Mouse (Mus musculus): ENCODE data around the gene Mpeg1. TPM values are rescaled to one million over a fixed set of nuclear protein-coding genes. Genes with fewer than 3 reads are reported as not detected.

The Mpeg1 gene
- 0.06 TPM for polyA plus RNA-seq (2012; fragmentation: generic; extraction: Trizol)

GRCm38 (mm10) chr19:12460282-12461249, at the start of gene Mpeg1:
Mpeg1 (plus strand) TSS chr19:12460779.
- H3K79me2 ChIP-seq (ENCODE audit: control insufficient read depth, insufficient read depth): no peaks in the 10 kb centered on the region
- TF ChIP-seq SRF (IDR thresholded peaks at IDR 0.05; ENCODE audit: control insufficient read depth, insufficient read length, low read depth) (no peak), E2F4 (IDR thresholded peaks at IDR 0.05; ENCODE audit: insufficient read depth) (no peak), USF1 (IDR thresholded peaks at IDR 0.05; ENCODE audit: low read depth) (no peak), POLR2AphosphoS2 (IDR thresholded peaks at IDR 0.05; ENCODE audit: insufficient read length, low read depth) (no peak), MYOD1 (IDR thresholded peaks at IDR 0.05; ENCODE audit: control insufficient read depth in 1 of 3, insufficient read length in 2 of 3, low read depth in 2 of 3) (no peak), TCF3 (IDR thresholded peaks at IDR 0.05; ENCODE audit: insufficient read length, low read depth) (no peak), REST (IDR thresholded peaks at IDR 0.05; ENCODE audit: insufficient read depth, insufficient read length) (no peak)
- H3K4me2 ChIP-seq (ENCODE audit: low read depth): no peak within 1 kb of the TSS
- no peak within 1 kb of the TSS for H3ac ChIP-seq (ENCODE audit: control insufficient read depth, insufficient read length)
- no peak within 1 kb of the TSS for H3K4me3 ChIP-seq
- no peaks in the 10 kb centered on the region for H3K36me3 ChIP-seq (ENCODE audit: control insufficient read depth, insufficient read depth)
- no peaks in the 10 kb centered on the region for H3K27me3 ChIP-seq (ENCODE audit: control insufficient read depth, insufficient read depth, insufficient read length)

GRCm38 (mm10) chr19:12413737-12414136, 46.8 kb upstream of the Mpeg1 start:
- no peak for TF ChIP-seq USF1 (IDR thresholded peaks at IDR 0.05; ENCODE audit: low read depth)
- no peak for TF ChIP-seq CEBPB (IDR thresholded peaks at IDR 0.05; ENCODE audit: insufficient read depth, poor library complexity, severe bottlenecking)
- no peak for TF ChIP-seq MYOG (IDR thresholded peaks at IDR 0.05; ENCODE audit: control insufficient read depth in 1 of 3, insufficient read depth in 1 of 3, insufficient read length in 2 of 3, low read depth in 2 of 3)
- TF ChIP-seq POLR2AphosphoS2 (IDR thresholded peaks at IDR 0.05; ENCODE audit: insufficient read length, low read depth): no peak
- no peak for TF ChIP-seq E2F4 (IDR thresholded peaks at IDR 0.05; ENCODE audit: insufficient read depth)
- TF ChIP-seq TCF12 (IDR thresholded peaks at IDR 0.05; ENCODE audit: insufficient read depth, poor library complexity, severe bottlenecking): no peak
- no peak for TF ChIP-seq MAX (IDR thresholded peaks at IDR 0.05; ENCODE audit: low read depth)
- TF ChIP-seq POLR2A (IDR thresholded peaks at IDR 0.05; ENCODE audit: insufficient read length, low read depth): no peak
- TF ChIP-seq REST (IDR thresholded peaks at IDR 0.05; ENCODE audit: insufficient read depth, insufficient read length): no peak
- no peak for TF ChIP-seq MYOD1 (IDR thresholded peaks at IDR 0.05; ENCODE audit: control insufficient read depth in 1 of 3, insufficient read length in 2 of 3, low read depth in 2 of 3)
- TF ChIP-seq TCF3 (IDR thresholded peaks at IDR 0.05; ENCODE audit: insufficient read length, low read depth): no peak
- no peak for TF ChIP-seq SRF (IDR thresholded peaks at IDR 0.05; ENCODE audit: control insufficient read depth, insufficient read length, low read depth)
- H3K4me2 ChIP-seq (ENCODE audit: low read depth): no peak overlapping the region
- no peak overlapping the region for H3ac ChIP-seq (ENCODE audit: control insufficient read depth, insufficient read length)
- no peaks in the 10 kb centered on the region for H3K79me2 ChIP-seq (ENCODE audit: control insufficient read depth, insufficient read depth)
- no peaks in the 10 kb centered on the region for H3K27me3 ChIP-seq (ENCODE audit: control insufficient read depth, insufficient read depth, insufficient read length)
- no peak overlapping the region for H3K4me3 ChIP-seq
- no peaks in the 10 kb centered on the region for H3K36me3 ChIP-seq (ENCODE audit: control insufficient read depth, insufficient read depth)

GRCm38 (mm10) chr19:12417361-12417760, 43.2 kb upstream of the Mpeg1 start, which contains the start of gene Olfr1441:
Olfr1441 (plus strand) TSS chr19:12417433.
- Histone ChIP-seq H3K4me3 (no peak within 1 kb of the TSS), H3ac (ENCODE audit: control insufficient read depth, insufficient read length) (no peak within 1 kb of the TSS), H3K79me2 (ENCODE audit: control insufficient read depth, insufficient read depth) (no peaks in the 10 kb centered on the region), H3K36me3 (ENCODE audit: control insufficient read depth, insufficient read depth) (no peaks in the 10 kb centered on the region), H3K27me3 (ENCODE audit: control insufficient read depth, insufficient read depth, insufficient read length) (no peaks in the 10 kb centered on the region), H3K4me2 (ENCODE audit: low read depth) (no peak within 1 kb of the TSS)
- TF ChIP-seq TCF12 (IDR thresholded peaks at IDR 0.05; ENCODE audit: insufficient read depth, poor library complexity, severe bottlenecking) (no peak), TCF3 (IDR thresholded peaks at IDR 0.05; ENCODE audit: insufficient read length, low read depth) (no peak), POLR2A (IDR thresholded peaks at IDR 0.05; ENCODE audit: insufficient read length, low read depth) (no peak), MYOD1 (IDR thresholded peaks at IDR 0.05; ENCODE audit: control insufficient read depth in 1 of 3, insufficient read length in 2 of 3, low read depth in 2 of 3) (no peak), CEBPB (IDR thresholded peaks at IDR 0.05; ENCODE audit: insufficient read depth, poor library complexity, severe bottlenecking) (no peak), SRF (IDR thresholded peaks at IDR 0.05; ENCODE audit: control insufficient read depth, insufficient read length, low read depth) (no peak)

GRCm38 (mm10) chr19:12418312-12418711, 42.3 kb upstream of the Mpeg1 start:
- H3K79me2 ChIP-seq (ENCODE audit: control insufficient read depth, insufficient read depth): no peaks in the 10 kb centered on the region
- no peak overlapping the region for H3K4me2 ChIP-seq (ENCODE audit: low read depth)
- no peaks in the 10 kb centered on the region for H3K27me3 ChIP-seq (ENCODE audit: control insufficient read depth, insufficient read depth, insufficient read length)
- no peak for TF ChIP-seq CEBPB (IDR thresholded peaks at IDR 0.05; ENCODE audit: insufficient read depth, poor library complexity, severe bottlenecking)
- TF ChIP-seq MYOG (IDR thresholded peaks at IDR 0.05; ENCODE audit: control insufficient read depth in 1 of 3, insufficient read depth in 1 of 3, insufficient read length in 2 of 3, low read depth in 2 of 3): no peak
- TF ChIP-seq POLR2AphosphoS2 (IDR thresholded peaks at IDR 0.05; ENCODE audit: insufficient read length, low read depth): no peak
- TF ChIP-seq SRF (IDR thresholded peaks at IDR 0.05; ENCODE audit: control insufficient read depth, insufficient read length, low read depth): no peak
- TF ChIP-seq POLR2A (IDR thresholded peaks at IDR 0.05; ENCODE audit: insufficient read length, low read depth): no peak
- H3ac ChIP-seq (ENCODE audit: control insufficient read depth, insufficient read length): no peak overlapping the region
- H3K4me3 ChIP-seq: no peak overlapping the region
- H3K36me3 ChIP-seq (ENCODE audit: control insufficient read depth, insufficient read depth): no peaks in the 10 kb centered on the region

GRCm38 (mm10) chr19:12420555-12420954, 40.0 kb upstream of the Mpeg1 start:
- Histone ChIP-seq H3K4me3 (no peak overlapping the region), H3K36me3 (ENCODE audit: control insufficient read depth, insufficient read depth) (no peaks in the 10 kb centered on the region), H3K4me2 (ENCODE audit: low read depth) (no peak overlapping the region), H3ac (ENCODE audit: control insufficient read depth, insufficient read length) (no peak overlapping the region), H3K27me3 (ENCODE audit: control insufficient read depth, insufficient read depth, insufficient read length) (no peaks in the 10 kb centered on the region), H3K79me2 (ENCODE audit: control insufficient read depth, insufficient read depth) (no peaks in the 10 kb centered on the region)
- no peak for TF ChIP-seq MYOD1 (IDR thresholded peaks at IDR 0.05; ENCODE audit: control insufficient read depth in 1 of 3, insufficient read length in 2 of 3, low read depth in 2 of 3)
- TF ChIP-seq E2F4 (IDR thresholded peaks at IDR 0.05; ENCODE audit: insufficient read depth): no peak
- no peak for TF ChIP-seq USF1 (IDR thresholded peaks at IDR 0.05; ENCODE audit: low read depth)
- no peak for TF ChIP-seq MAX (IDR thresholded peaks at IDR 0.05; ENCODE audit: low read depth)
- TF ChIP-seq MYOG (IDR thresholded peaks at IDR 0.05; ENCODE audit: control insufficient read depth in 1 of 3, insufficient read depth in 1 of 3, insufficient read length in 2 of 3, low read depth in 2 of 3): no peak
- TF ChIP-seq CEBPB (IDR thresholded peaks at IDR 0.05; ENCODE audit: insufficient read depth, poor library complexity, severe bottlenecking): no peak
- TF ChIP-seq TCF12 (IDR thresholded peaks at IDR 0.05; ENCODE audit: insufficient read depth, poor library complexity, severe bottlenecking): no peak
- TF ChIP-seq REST (IDR thresholded peaks at IDR 0.05; ENCODE audit: insufficient read depth, insufficient read length): no peak
- TF ChIP-seq POLR2AphosphoS2 (IDR thresholded peaks at IDR 0.05; ENCODE audit: insufficient read length, low read depth): no peak
- no peak for TF ChIP-seq POLR2A (IDR thresholded peaks at IDR 0.05; ENCODE audit: insufficient read length, low read depth)
- TF ChIP-seq TCF3 (IDR thresholded peaks at IDR 0.05; ENCODE audit: insufficient read length, low read depth): no peak
- no peak for TF ChIP-seq SRF (IDR thresholded peaks at IDR 0.05; ENCODE audit: control insufficient read depth, insufficient read length, low read depth)

Data from myocyte (in vitro differentiated cells).